Mouse (Mus musculus) cerebellum, adult 11-12 months (tissue): ENCODE measurements around the gene Btbd10.

Source experiments
- DNase-seq: peaks from one replicate; pipeline ENCODE4 v3.0.0; 2022

Btbd10 gene

GRCm38 (mm10) chr7:113294598-113294997 lies 74.6 kb downstream of the Btbd10 start:
- DNase-seq: no peak

- DNase-seq: no peak
Observed at GRCm38 (mm10) chr7:113292193-113292592, 77.0 kb downstream of the Btbd10 start.

GRCm38 (mm10) chr7:113291741-113292140 lies 77.5 kb downstream of the Btbd10 start:
- DNase-seq: no peak

GRCm38 (mm10) chr7:113289211-113289610 lies 80.0 kb downstream of the Btbd10 start:
- no peak for DNase-seq

GRCm38 (mm10) chr7:113285405-113285804 lies 83.8 kb downstream of the Btbd10 start:
- DNase-seq: no peak

GRCm38 (mm10) chr7:113279246-113279645 lies 89.9 kb downstream of the Btbd10 start:
- DNase-seq: no peak

- no peak for DNase-seq
Observed at GRCm38 (mm10) chr7:113278493-113278892, 90.7 kb downstream of the Btbd10 start.

GRCm38 (mm10) chr7:113277245-113277644 lies 91.9 kb downstream of the Btbd10 start:
- DNase-seq: no peak

GRCm38 (mm10) chr7:113272338-113272997 lies 96.7 kb downstream of the Btbd10 start:
- no peak for DNase-seq

- DNase-seq: peak; percentile 59
Observed at GRCm38 (mm10) chr7:113270991-113271390, 98.2 kb downstream of the Btbd10 start.

GRCm38 (mm10) chr7:113270551-113270950 lies 98.6 kb downstream of the Btbd10 start:
- peak; percentile 97 for DNase-seq

GRCm38 (mm10) chr7:113269921-113270320 lies 99.3 kb downstream of the Btbd10 start:
- DNase-seq: peak; percentile 75

- no peak for DNase-seq
Observed at GRCm38 (mm10) chr7:113269081-113269480, 100.1 kb downstream of the Btbd10 start.

- DNase-seq: peak; percentile 69
Observed at GRCm38 (mm10) chr7:113268287-113268686, 100.9 kb downstream of the Btbd10 start.
